In the genomic region with DNA sequence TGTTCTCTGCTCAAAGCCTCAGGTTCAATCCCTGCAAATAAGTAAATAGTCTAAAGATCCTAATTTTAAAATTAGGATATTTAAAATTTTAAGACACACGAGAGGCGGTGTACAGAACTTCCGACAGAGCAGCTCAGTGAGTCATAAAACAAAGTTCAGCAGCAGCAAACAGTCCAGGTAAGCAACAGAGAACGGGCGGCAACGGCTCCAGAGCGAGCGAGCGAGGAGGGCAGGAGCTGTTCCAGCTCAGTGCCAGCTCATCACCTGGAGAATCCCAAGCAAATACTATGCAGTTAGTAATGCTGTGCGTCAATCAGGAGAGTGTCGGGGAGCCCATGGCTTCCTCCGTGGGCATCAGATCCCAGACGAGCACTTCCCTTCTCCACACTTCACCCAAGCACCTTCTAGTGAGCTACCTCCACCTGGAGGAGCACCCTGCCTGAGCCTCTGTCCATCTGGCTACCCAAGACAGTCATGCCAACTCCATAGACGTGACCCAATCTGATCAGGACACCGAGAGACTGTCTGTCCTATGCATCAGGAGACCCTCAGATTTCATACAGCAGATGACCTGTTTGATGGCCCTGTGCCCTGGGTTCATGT, we compare ENCODE assay signal across 12 mouse cellular contexts. TPM values are rescaled to one million over a fixed set of nuclear protein-coding genes. Genes with fewer than 3 reads are reported as not detected.
DNase-seq lines count a peak whose midpoint lies in the region; ATAC-seq and TF ChIP-seq lines count a peak whose summit lies in the region.
"Had no signal": no experiment of that assay in that cellular context is flagged by ENCODE, and none has a peak within 500 bp of the region (broad histone marks: within the 10 kb centered on the region; RNA-seq: fewer than 3 reads in every experiment).

No protein-coding gene starts in this region.

- no peak overlapping the region for H3K4me2 ChIP-seq in limb, embryonic 13.5 days (replicated peaks)
- H3K4me2 ChIP-seq in embryonic facial prominence, embryonic 15.5 days (replicated peaks) = no peak overlapping the region
- no peak overlapping the region for H3K4me2 ChIP-seq in limb, embryonic 15.5 days
- H3K4me2 ChIP-seq in neural tube, embryonic 15.5 days = no peak overlapping the region
- no peak overlapping the region for H3K4me2 ChIP-seq in hindbrain, embryonic 11.5 days (replicated peaks; ENCODE audit: low read depth, low read length)
- H3K4me2 ChIP-seq: forebrain, embryonic 12.5 days had no signal

- no peaks in the 10 kb centered on the region for H3K36me3 ChIP-seq in limb, embryonic 13.5 days
- 0 out of 2 replicates have a peak, but pooled peaks cover 3% of the 10 kb centered on the region for H3K36me3 ChIP-seq in limb, embryonic 10.5 days
- no peaks in the 10 kb centered on the region for H3K36me3 ChIP-seq in embryonic facial prominence, embryonic 15.5 days
- H3K36me3 ChIP-seq in limb, embryonic 15.5 days = no peaks in the 10 kb centered on the region
- H3K36me3 ChIP-seq in neural tube, embryonic 15.5 days = no peaks in the 10 kb centered on the region
- H3K36me3 ChIP-seq in hindbrain, embryonic 11.5 days (ENCODE audit: control insufficient read depth, insufficient read depth, low read length) = no peaks in the 10 kb centered on the region
- H3K36me3 ChIP-seq: forebrain, embryonic 12.5 days had no signal

- TF ChIP-seq CTCF in gastrocnemius, adult 2 months (IDR thresholded peaks at IDR 0.05) = no peak

- peak overlapping the region; percentile 91 for H3K27ac ChIP-seq in gastrocnemius, adult 2 months
- no peak overlapping the region for H3K27ac ChIP-seq in limb, embryonic 13.5 days
- no peak overlapping the region for H3K27ac ChIP-seq in limb, embryonic 10.5 days
- peak overlapping the region; percentile 12; the same call in 1 of the 2 replicates for H3K27ac ChIP-seq in embryonic facial prominence, embryonic 15.5 days (replicated peaks)
- peak overlapping the region; percentile 8; the same call in 1 of the 2 replicates for H3K27ac ChIP-seq in limb, embryonic 15.5 days
- H3K27ac ChIP-seq in neural tube, embryonic 15.5 days (replicated peaks) = no peak overlapping the region
- H3K27ac ChIP-seq in hindbrain, embryonic 11.5 days (ENCODE audit: low read depth, low read length) = no peak overlapping the region
- H3K27ac ChIP-seq: forebrain, embryonic 12.5 days had no signal

- no peak for ATAC-seq in limb, embryonic 13.5 days (ENCODE audit: low FRiP score, low read depth)
- no peak for ATAC-seq in embryonic facial prominence, embryonic 15.5 days (ENCODE audit: insufficient number of reproducible peaks, low FRiP score, low TSS enrichment, low read depth)
- ATAC-seq in limb, embryonic 15.5 days (ENCODE audit: insufficient number of reproducible peaks, low FRiP score, low TSS enrichment, low read depth) = no peak
- ATAC-seq in neural tube, embryonic 15.5 days (ENCODE audit: low FRiP score) = no peak
- no peak for ATAC-seq in hindbrain, embryonic 11.5 days (ENCODE audit: low FRiP score)

- H3K9ac ChIP-seq in limb, embryonic 13.5 days = 0 out of 2 replicates have a peak overlapping the region, but pooled peaks have one; percentile 19
- H3K9ac ChIP-seq in embryonic facial prominence, embryonic 15.5 days = no peak overlapping the region
- no peak overlapping the region for H3K9ac ChIP-seq in limb, embryonic 15.5 days
- H3K9ac ChIP-seq in neural tube, embryonic 15.5 days (replicated peaks) = no peak overlapping the region
- H3K9ac ChIP-seq in hindbrain, embryonic 11.5 days (ENCODE audit: low read depth, low read length) = no peak overlapping the region
- H3K9ac ChIP-seq: forebrain, embryonic 12.5 days had no signal

- DNase-seq in gastrocnemius, adult 2 months = no peak
- DNase-seq in gastrocnemius, postnatal 14 days = no peak
- no peak for DNase-seq in limb, embryonic 10.5 days (ENCODE audit: low spot score)
- DNase-seq in hindbrain, embryonic 11.5 days (ENCODE audit: low spot score) = no peak
- DNase-seq: adrenal gland, postnatal 36 days; kidney, adult 18-20 months; layer of hippocampus, postnatal 36 days had no signal

- WGBS in limb, embryonic 13.5 days = 74% methylated on average over 15 of the region's 15 CpGs
- 87% methylated on average over 15 of the region's 15 CpGs for WGBS in limb, embryonic 10.5 days
- 75% methylated on average over 15 of the region's 15 CpGs for WGBS in embryonic facial prominence, embryonic 15.5 days
- WGBS in limb, embryonic 15.5 days = 62% methylated on average over 15 of the region's 15 CpGs
- WGBS in neural tube, embryonic 15.5 days = 86% methylated on average over 15 of the region's 15 CpGs
- WGBS in hindbrain, embryonic 11.5 days = 89% methylated on average over 15 of the region's 15 CpGs

- no peaks in the 10 kb centered on the region for H3K27me3 ChIP-seq in limb, embryonic 13.5 days
- no peaks in the 10 kb centered on the region for H3K27me3 ChIP-seq in limb, embryonic 10.5 days (ENCODE audit: low read depth, poor library complexity, severe bottlenecking)
- no peaks in the 10 kb centered on the region for H3K27me3 ChIP-seq in embryonic facial prominence, embryonic 15.5 days
- no peaks in the 10 kb centered on the region for H3K27me3 ChIP-seq in limb, embryonic 15.5 days
- no peaks in the 10 kb centered on the region for H3K27me3 ChIP-seq in neural tube, embryonic 15.5 days (replicated peaks)
- no peaks in the 10 kb centered on the region for H3K27me3 ChIP-seq in hindbrain, embryonic 11.5 days (ENCODE audit: control insufficient read depth, insufficient read depth, low read length)
- H3K27me3 ChIP-seq: forebrain, embryonic 12.5 days had no signal

- peaks cover 94% of the 10 kb centered on the region for H3K4me1 ChIP-seq in limb, embryonic 13.5 days
- peaks cover 80% of the 10 kb centered on the region for H3K4me1 ChIP-seq in limb, embryonic 10.5 days
- peaks cover 96% of the 10 kb centered on the region for H3K4me1 ChIP-seq in embryonic facial prominence, embryonic 15.5 days
- peaks cover 89% of the 10 kb centered on the region for H3K4me1 ChIP-seq in limb, embryonic 15.5 days
- peaks cover 58% of the 10 kb centered on the region for H3K4me1 ChIP-seq in neural tube, embryonic 15.5 days
- no peaks in the 10 kb centered on the region for H3K4me1 ChIP-seq in hindbrain, embryonic 11.5 days (replicated peaks; ENCODE audit: control insufficient read depth, insufficient read depth, low read length)

- intact Hi-C loops in gastrocnemius, adult 2 months (cut with DNase I) = no loop called here
- intact Hi-C loops in gastrocnemius, postnatal 14 days (cut with DNase I; ENCODE audit: low total_unique reads) = no loop called here

- H3K9me3 ChIP-seq in limb, embryonic 13.5 days = no peaks in the 10 kb centered on the region
- H3K9me3 ChIP-seq in limb, embryonic 10.5 days (replicated peaks) = no peaks in the 10 kb centered on the region
- H3K9me3 ChIP-seq in embryonic facial prominence, embryonic 15.5 days (replicated peaks) = no peaks in the 10 kb centered on the region
- H3K9me3 ChIP-seq in limb, embryonic 15.5 days = no peaks in the 10 kb centered on the region
- H3K9me3 ChIP-seq in neural tube, embryonic 15.5 days (replicated peaks) = no peaks in the 10 kb centered on the region
- H3K9me3 ChIP-seq in hindbrain, embryonic 11.5 days (ENCODE audit: control insufficient read depth, low read length) = no peaks in the 10 kb centered on the region
- H3K9me3 ChIP-seq: forebrain, embryonic 12.5 days had no signal

- no peak overlapping the region for H3K4me3 ChIP-seq in gastrocnemius, adult 2 months
- H3K4me3 ChIP-seq in limb, embryonic 13.5 days = no peak overlapping the region
- no peak overlapping the region for H3K4me3 ChIP-seq in limb, embryonic 10.5 days
- H3K4me3 ChIP-seq in embryonic facial prominence, embryonic 15.5 days (replicated peaks) = no peak overlapping the region
- no peak overlapping the region for H3K4me3 ChIP-seq in limb, embryonic 15.5 days
- H3K4me3 ChIP-seq in neural tube, embryonic 15.5 days (replicated peaks) = no peak overlapping the region
- H3K4me3 ChIP-seq in hindbrain, embryonic 11.5 days (ENCODE audit: low read depth, low read length) = no peak overlapping the region
- H3K4me3 ChIP-seq: forebrain, embryonic 12.5 days had no signal

RNA-seq across cellular contexts. Expression of a gene that starts 23.3 kb away (rescaled TPM):
- 10 to 100 TPM; 37.4 to 57.4 TPM for total RNA-seq in gastrocnemius, adult 2 months (2021)
- total RNA-seq in gastrocnemius, postnatal 14 days (2021) = 100 to 1,000 TPM in 1 of 2 experiments, 10 to 100 TPM in 1; 96.9 to 111 TPM
- 34.1 and 38.1 TPM in 2 replicates for polyA plus RNA-seq in limb, embryonic 13.5 days (2015; fragmentation: Nextera tagmentation; extraction: Ambion mirVana)
- polyA plus RNA-seq in limb, embryonic 10.5 days (2016; fragmentation: Nextera tagmentation; extraction: Ambion mirVana) = 30.6 and 39.2 TPM in 2 replicates
- 41.1 and 41.7 TPM in 2 replicates for polyA plus RNA-seq in embryonic facial prominence, embryonic 15.5 days (2015; fragmentation: Nextera tagmentation; extraction: Ambion mirVana)
- polyA plus RNA-seq in limb, embryonic 15.5 days (2015; fragmentation: Nextera tagmentation; extraction: Ambion mirVana) = 39.9 and 44.1 TPM in 2 replicates
- polyA plus RNA-seq in neural tube, embryonic 15.5 days (2015; fragmentation: Nextera tagmentation; extraction: Ambion mirVana) = 9.6 and 17.7 TPM in 2 replicates
- polyA plus RNA-seq in hindbrain, embryonic 11.5 days (2014; fragmentation: Nextera tagmentation; extraction: Ambion mirVana) = 20.7 and 29.8 TPM in 2 replicates

Comparison
In these comparisons a context has a peak if more than half of its experiments do, and no peak if none do; other contexts are left out.
1. H3K27ac ChIP-seq: peak in gastrocnemius, adult 2 months (single experiment), embryonic facial prominence, embryonic 15.5 days (single experiment) and limb, embryonic 15.5 days (single experiment); none in limb, embryonic 13.5 days (single experiment), limb, embryonic 10.5 days (single experiment), neural tube, embryonic 15.5 days (single experiment) and hindbrain, embryonic 11.5 days (single experiment).